Mouse (Mus musculus) gastrocnemius, postnatal 36 days (tissue): ENCODE data around the gene Mfsd6. TPM values are rescaled to one million over a fixed set of nuclear protein-coding genes. Genes with fewer than 3 reads are reported as not detected.
"Not testable (repeated sequence)": the region's sequence is repeated elsewhere in the genome, so short reads cannot be mapped to it uniquely, and the experiment has no call there.

ENCODE experiments used
- DNase-seq, 2 experiments: peaks; one replicate each; pipeline ENCODE4 v3.0.0; 2022
- intact Hi-C: fragments of 180-260 bp; cut with DNase I; formaldehyde crosslinking; loops from one replicate; pipeline ENCODE4 v1.15.1; 2025
- total RNA-seq, 2 experiments: library from RNA; stranded (reverse); gene quantifications; 2 replicates each; pipeline ENCODE4 v1.2.3; 2021

The Mfsd6 gene
- total RNA-seq, 2 experiments from 2014 or later = 5.8 to 6.5 TPM

DNA sequence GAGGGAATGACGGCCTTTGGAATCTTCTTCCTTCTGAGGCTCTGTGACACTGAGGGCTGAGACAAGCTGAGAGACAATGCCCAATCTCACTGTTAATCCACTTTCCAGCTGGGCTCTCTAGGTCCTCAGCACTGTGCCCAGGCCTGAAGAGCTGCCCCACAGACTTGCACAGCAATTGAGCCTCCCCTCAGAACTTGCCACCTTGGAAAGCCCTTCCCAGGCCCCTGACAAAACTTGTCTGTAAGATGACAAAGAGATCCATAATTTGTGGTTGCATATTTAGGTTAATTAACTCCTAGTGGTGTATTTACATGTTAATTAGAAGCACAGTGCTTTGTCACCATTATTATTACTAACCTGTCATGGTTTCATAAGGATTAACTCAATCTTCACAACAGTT, 12.8 kb downstream of the Mfsd6 start:
- no peak for DNase-seq
- intact Hi-C loops = loop anchor here (5.0 kb wide), 1 partner anchor 42 kb away; no protein-coding TSS in a partner anchor

DNA sequence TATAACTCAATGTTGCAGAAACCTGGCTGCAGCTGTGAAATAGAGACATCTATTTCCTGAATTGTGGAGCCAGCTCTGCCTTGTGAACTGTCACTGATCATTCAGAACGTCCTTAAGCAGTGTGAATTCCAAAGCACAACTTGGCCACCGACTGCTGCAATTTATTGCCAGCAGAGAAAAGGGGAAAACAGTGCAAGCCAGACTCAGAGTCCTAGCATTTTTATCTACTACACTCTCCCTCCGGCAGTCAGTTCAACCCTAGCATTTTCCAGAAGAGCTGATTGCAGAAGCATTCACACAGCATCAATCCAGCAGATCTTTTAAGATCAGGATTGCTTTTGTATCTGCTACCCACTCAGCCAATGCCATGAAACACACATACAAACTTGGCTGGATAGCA, 13.2 kb downstream of the Mfsd6 start:
- no peak for DNase-seq
- intact Hi-C loops = loop anchor here (5.0 kb wide), 1 partner anchor 42 kb away; no protein-coding TSS in a partner anchor

DNA sequence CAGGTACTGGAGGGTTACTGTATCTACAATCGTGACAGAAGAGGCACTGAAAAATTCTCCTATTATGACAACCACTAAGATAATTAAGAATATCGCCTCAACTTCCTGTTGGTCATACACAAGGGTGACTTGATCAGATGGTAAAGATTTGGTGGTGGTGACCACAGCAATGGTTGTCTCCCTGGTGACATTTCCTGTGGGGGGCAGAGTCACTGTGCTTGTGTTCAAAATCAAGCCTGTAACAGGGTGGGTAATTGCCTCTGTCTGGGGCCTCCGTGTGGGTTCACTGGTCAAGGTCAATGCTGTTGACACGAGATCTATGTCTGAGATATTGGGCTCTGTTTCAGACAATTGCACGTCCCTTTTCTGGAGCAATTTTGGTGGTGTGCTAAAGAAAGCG, 18.5 kb downstream of the Mfsd6 start:
- intact Hi-C loops = no loop called here
- DNase-seq = no peak

DNA sequence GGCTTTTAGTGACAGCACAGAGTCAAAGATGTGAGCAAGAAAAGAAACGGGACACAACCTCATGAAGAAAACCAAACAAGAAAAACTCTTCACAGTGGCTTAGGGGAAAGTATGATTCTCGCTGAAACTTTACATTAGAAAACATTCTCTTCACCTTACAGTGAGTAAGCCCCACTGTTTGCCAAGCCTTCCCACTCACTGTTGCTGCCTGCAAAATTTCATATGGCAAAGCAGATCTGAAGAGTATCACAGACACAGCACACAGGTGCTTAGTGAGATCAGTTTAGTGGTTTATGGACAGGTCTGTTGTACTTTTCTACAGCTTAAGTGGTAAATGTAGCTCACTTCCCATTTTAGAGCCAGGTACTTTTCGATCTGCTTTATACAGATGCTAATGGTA, 20.2 kb downstream of the Mfsd6 start:
- intact Hi-C loops = no loop called here
- DNase-seq = no peak

DNA sequence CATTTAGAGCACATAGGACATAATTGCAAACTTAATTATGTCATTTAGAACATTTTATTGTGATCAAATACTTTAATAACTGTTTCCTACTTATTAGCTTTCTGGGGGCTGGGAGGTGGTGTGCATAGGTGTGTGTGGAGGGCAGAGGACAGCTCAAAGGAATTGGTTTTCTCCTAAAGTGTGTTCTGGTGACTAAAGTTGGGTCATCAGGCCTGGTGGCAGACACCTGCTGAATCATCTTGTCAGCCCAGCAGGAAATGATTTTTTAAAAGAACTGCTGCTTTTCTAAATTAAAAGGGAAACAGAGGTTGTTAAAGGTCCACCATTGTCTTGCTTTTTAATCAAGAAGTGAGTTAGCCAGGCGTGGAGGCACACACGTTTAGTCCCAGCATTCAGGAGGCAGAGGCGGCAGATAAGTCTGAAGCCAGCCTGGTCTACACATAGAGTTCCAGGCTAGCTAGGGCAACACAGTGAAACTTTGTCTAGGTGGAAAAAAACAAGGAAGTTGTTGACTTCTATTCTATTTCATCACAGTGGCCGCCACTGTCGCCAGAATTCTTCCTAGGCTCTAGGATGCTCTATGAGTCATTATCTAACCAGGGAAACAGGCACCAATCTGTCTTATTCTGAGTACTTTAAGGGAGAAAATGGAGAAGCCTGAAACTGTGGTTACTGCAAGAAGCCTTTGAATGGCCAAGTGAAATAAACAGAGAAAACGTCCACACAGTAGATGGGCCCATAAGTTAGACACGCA, 24.3 kb downstream of the Mfsd6 start:
- DNase-seq = no peak
- intact Hi-C loops = no loop called here

DNA sequence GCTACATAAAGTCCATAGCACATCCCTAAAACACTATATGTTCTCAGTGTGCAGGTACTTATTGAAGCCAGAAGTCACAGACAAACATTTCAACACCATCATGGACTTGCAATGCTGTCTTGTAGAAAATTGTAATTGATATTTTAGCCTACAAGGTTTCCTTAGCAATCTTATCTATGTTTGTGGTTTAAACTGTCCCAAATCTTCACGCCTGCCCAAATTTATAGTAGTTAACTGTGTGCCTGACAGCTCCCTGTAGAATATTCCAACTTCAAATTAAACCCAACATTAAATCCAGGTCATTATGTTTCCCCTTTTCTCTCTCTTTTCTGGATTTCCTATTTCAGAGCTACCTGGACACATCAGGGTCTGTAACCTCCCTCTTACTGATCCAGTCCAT, 25.3 kb downstream of the Mfsd6 start:
- intact Hi-C loops = no loop called here
- no peak for DNase-seq

- intact Hi-C loops, DNase-seq: not testable (repeated sequence)
These were observed 32.8 kb downstream of the Mfsd6 start for GRCm38 (mm10) chr1:52694456-52694855.

DNA sequence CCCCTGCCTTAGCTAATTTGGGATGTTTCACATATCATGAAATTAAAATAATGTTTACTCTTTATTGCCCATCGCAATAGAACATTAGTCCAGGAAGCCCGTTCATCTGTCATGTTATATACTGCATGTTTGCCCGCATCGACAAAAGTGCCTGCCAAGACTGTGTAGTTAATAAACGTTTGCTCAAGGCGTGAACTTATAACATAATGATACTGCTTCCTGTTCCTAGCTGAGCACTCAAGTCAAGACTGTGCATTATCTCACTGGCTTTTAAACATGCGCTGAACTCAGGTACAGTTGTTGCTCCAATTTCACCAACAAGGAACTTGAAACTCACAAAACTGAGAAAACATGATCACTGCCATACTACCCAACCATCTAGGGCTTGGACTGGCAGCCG, 39.6 kb downstream of the Mfsd6 start:
- intact Hi-C loops = no loop called here
- no peak for DNase-seq

- DNase-seq = no peak
- intact Hi-C loops = no loop called here
These were observed 43.7 kb downstream of the Mfsd6 start for GRCm38 (mm10) chr1:52683550-52683949.

- peak in 1 of 2 experiments; percentile 7 for DNase-seq
- intact Hi-C loops = no loop called here
These were observed 50.6 kb downstream of the Mfsd6 start for GRCm38 (mm10) chr1:52676621-52677020.

- intact Hi-C loops = no loop called here
- peak in 1 of 2 experiments; percentile 7 for DNase-seq
These were observed 51.4 kb downstream of the Mfsd6 start for GRCm38 (mm10) chr1:52675561-52676551.

- DNase-seq = no peak
- intact Hi-C loops = loop anchor here (5.0 kb wide), 1 partner anchor 42 kb away; no protein-coding TSS in a partner anchor
These were observed 57.3 kb downstream of the Mfsd6 start for GRCm38 (mm10) chr1:52669931-52670330.

DNA sequence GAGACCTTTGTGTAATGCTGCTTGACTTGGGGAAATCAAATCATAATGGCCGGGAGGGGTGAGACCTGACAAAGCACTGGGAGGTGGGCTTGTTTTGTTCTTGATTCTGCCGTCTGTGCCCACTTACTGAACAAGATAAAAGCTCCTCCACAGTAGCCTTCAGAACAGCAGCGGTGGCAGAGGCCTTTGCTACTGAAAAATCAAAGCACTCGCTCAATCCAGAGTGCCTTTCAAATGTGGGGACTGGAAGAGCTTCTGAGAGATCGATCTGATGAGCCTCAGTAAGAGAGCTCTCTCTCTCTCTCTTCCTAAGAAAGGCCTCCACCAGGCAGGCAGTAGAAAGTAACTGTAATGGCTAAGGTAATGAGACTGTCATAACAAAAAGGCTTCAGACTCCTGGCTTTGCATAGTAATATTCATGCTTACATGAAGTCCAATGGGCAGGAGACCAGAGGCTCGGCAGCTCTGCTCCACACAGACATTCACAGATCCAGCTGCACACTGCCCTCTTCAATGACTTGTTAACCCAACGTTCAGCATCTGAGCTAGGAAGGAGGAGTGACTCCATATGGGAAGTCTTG, 58.4 kb downstream of the Mfsd6 start:
- intact Hi-C loops = no loop called here
- DNase-seq = no peak

DNA sequence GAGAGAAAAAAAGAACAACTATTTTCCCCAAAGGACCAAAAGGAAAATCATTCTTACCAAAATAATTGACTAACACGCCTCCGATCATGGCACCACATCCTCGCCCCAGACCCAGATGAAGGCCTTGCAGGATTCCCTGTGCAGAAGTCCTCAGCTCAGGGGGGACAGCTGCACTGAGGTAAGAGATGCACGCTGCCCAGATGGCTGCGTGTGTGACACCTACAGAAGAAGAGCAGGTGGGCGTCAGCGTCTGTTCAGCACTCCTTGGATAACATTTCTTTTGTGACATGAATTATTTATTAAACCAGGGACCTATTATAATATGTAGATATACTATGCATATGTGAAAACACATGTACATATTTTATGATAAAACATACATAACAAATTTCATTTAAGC, 64.0 kb downstream of the Mfsd6 start:
- intact Hi-C loops = no loop called here
- DNase-seq = no peak

GRCm38 (mm10) chr1:52660765-52661164, 66.5 kb downstream of the Mfsd6 start:
- intact Hi-C loops = no loop called here
- no peak for DNase-seq

GRCm38 (mm10) chr1:52660278-52660677, 67.0 kb downstream of the Mfsd6 start:
- DNase-seq = no peak
- intact Hi-C loops = no loop called here

GRCm38 (mm10) chr1:52658160-52658559, 69.1 kb downstream of the Mfsd6 start:
- no peak for DNase-seq
- intact Hi-C loops = no loop called here

GRCm38 (mm10) chr1:52655153-52655552, 72.1 kb downstream of the Mfsd6 start:
- DNase-seq = no peak
- intact Hi-C loops = no loop called here

- no peak for DNase-seq
- intact Hi-C loops = no loop called here
These were observed 73.9 kb downstream of the Mfsd6 start for GRCm38 (mm10) chr1:52653366-52653765.

DNA sequence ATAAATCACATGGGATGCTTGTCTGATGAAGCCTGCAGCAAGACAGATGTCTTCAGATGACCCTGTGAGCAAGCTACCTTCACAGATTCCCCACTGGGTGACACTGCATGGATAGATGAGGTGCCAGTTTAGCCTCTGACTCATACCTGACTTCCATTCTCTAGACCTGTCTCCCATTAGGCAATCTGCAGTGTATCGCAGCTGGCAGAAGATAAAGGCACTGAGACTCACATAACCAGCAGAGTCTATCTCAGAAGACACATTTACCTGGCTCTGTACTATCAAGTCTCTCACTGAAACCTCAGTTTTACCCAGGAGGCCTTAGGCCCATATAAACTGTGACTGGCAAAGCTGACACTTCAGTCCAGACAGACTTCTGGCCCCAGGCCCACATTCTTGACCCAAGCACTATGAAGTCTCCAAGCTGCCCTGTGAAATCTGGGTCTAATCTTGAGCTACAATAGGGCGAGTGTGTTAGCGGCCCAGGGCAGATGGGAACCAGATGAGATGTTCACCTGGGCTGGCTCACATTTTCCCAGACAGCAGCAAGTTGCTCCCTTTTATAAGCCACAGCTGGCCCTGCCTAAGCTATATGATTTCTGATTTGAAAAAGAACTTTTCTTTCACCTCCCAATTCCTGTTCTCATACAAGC, 74.5 kb downstream of the Mfsd6 start:
- DNase-seq = no peak
- intact Hi-C loops = no loop called here
